Mouse (Mus musculus) neutrophil, adult 5-6 weeks (primary cell): ENCODE results near the gene Btbd35f29. TPM values are rescaled to one million over a fixed set of nuclear protein-coding genes. Genes with fewer than 3 reads are reported as not detected.
"Not testable (repeated sequence)": the region's sequence is repeated elsewhere in the genome, so short reads cannot be mapped to it uniquely, and the experiment has no call there.

Experiments
- ATAC-seq: fragments of 151-379, 151-347 bp; 2 replicates; pipeline ENCODE4 v1.8.0; 2017; ENCODE audit warnings: mild to moderate bottlenecking, moderate TSS enrichment; ENCODE audit not compliant: insufficient number of reproducible peaks, poor library complexity, low FRiP score, severe bottlenecking; ENCODE audit errors: extremely low read depth
- total RNA-seq: library from RNA; stranded (forward); fragments of 200-1000 nt; gene quantifications from 2 replicates; pipeline ENCODE4 v1.2.3, GENCODE M21; 2017

Btbd35f29 gene
- total RNA-seq: not detected in 2 replicates

GRCm38 (mm10) chrX:31117374-31117773 is at the start of gene Btbd35f29:
Btbd35f29 (plus strand) TSS chrX:31117674.
- not testable (repeated sequence) for ATAC-seq

- ATAC-seq: not testable (repeated sequence)
Observed at GRCm38 (mm10) chrX:31141416-31141815, 23.9 kb downstream of the Btbd35f29 start.

- not testable (repeated sequence) for ATAC-seq
Observed at GRCm38 (mm10) chrX:31145144-31145543, 27.7 kb downstream of the Btbd35f29 start.

GRCm38 (mm10) chrX:31145835-31146234 is 28.4 kb downstream of the Btbd35f29 start:
- not testable (repeated sequence) for ATAC-seq

- not testable (repeated sequence) for ATAC-seq
Observed at GRCm38 (mm10) chrX:31158534-31159085, 41.1 kb downstream of the Btbd35f29 start.

GRCm38 (mm10) chrX:31159450-31160322 is 42.2 kb downstream of the Btbd35f29 start:
- ATAC-seq: not testable (repeated sequence)

GRCm38 (mm10) chrX:31160554-31160953 is 43.1 kb downstream of the Btbd35f29 start:
- not testable (repeated sequence) for ATAC-seq

GRCm38 (mm10) chrX:31162638-31163037 is 45.2 kb downstream of the Btbd35f29 start:
- not testable (repeated sequence) for ATAC-seq

GRCm38 (mm10) chrX:31165193-31165592 is 47.7 kb downstream of the Btbd35f29 start:
- ATAC-seq: not testable (repeated sequence)

Other genes starting within 250 kb of the Btbd35f29 start
- gene Spin2f, start 136.2 kb downstream of the Btbd35f29 start, total RNA-seq: not detected in 2 replicates
- not detected in 2 replicates for gene Btbd35f26, start 218.8 kb downstream of the Btbd35f29 start, total RNA-seq